Mouse (Mus musculus) cortical plate, adult 2 months (tissue): ENCODE results near the gene Rpusd4.

Source experiments
- CTCF ChIP-seq: fragments of 200-500 bp; IDR thresholded peaks from 2 replicates; pipeline ENCODE4 v1.5.1; 2011; ENCODE audit warnings: mild to moderate bottlenecking, control low read depth, low read length; ENCODE audit not compliant: insufficient read depth; ENCODE audit errors: extremely low read depth
- POLR2A ChIP-seq: fragments of 200-500 bp; IDR thresholded peaks from 2 replicates; pipeline ENCODE4 v1.6.1; 2011; ENCODE audit warnings: mild to moderate bottlenecking, low read length, control low read depth; ENCODE audit not compliant: insufficient read depth; ENCODE audit errors: extremely low read depth

GRCm38 (mm10) chr9:35323974-35324373 lies 56.3 kb downstream of the Rpusd4 start:
- TF ChIP-seq CTCF (no peak), POLR2A (no peak)
